Mouse (Mus musculus) midbrain, embryonic 16.5 days (tissue): ENCODE results near the gene Adm. TPM values are rescaled to one million over a fixed set of nuclear protein-coding genes. Genes with fewer than 3 reads are reported as not detected.
A peak's percentile ranks its signal among the peaks of the same experiment; 100 is the strongest.
"Not testable (repeated sequence)": the region's sequence is repeated elsewhere in the genome, so short reads cannot be mapped to it uniquely, and the experiment has no call there.

Experiments
- ATAC-seq: fragments of 200-750 bp; cut with Nextera tagmentation; 2 replicates; pipeline ENCODE4 v1.8.0; 2017; ENCODE audit warnings: moderate TSS enrichment
- H3K27ac ChIP-seq: fragments of 300-500 bp; sonication (generic); 2 replicates; pipeline ENCODE4 v1.5.1; 2014; ENCODE audit warnings: mild to moderate bottlenecking, low read length, mixed read lengths
- H3K27me3 ChIP-seq: fragments of 300-500 bp; sonication (generic); 2 replicates; pipeline ENCODE4 v1.6.1; 2014; ENCODE audit warnings: low read depth, low read length, mixed read lengths; ENCODE audit not compliant: control insufficient read depth, insufficient read depth
- H3K36me3 ChIP-seq: fragments of 300-500 bp; sonication (generic); 2 replicates; pipeline ENCODE4 v1.6.1; 2014; ENCODE audit warnings: mild to moderate bottlenecking, low read length, moderate library complexity, mixed read lengths; ENCODE audit not compliant: control insufficient read depth, insufficient read depth
- H3K4me1 ChIP-seq: fragments of 300-500 bp; sonication (generic); 2 replicates; pipeline ENCODE4 v1.6.1; 2014; ENCODE audit warnings: mild to moderate bottlenecking, low read length, mixed read lengths; ENCODE audit not compliant: control insufficient read depth, insufficient read depth
- H3K4me2 ChIP-seq: fragments of 300-500 bp; sonication (generic); 2 replicates; pipeline ENCODE4 v1.6.1; 2014; ENCODE audit warnings: mild to moderate bottlenecking, low read length, mixed read lengths
- H3K4me3 ChIP-seq: fragments of 300-500 bp; sonication (generic); 2 replicates; pipeline ENCODE4 v1.5.1; 2014; ENCODE audit warnings: low read depth, mild to moderate bottlenecking, low read length, moderate library complexity, mixed read lengths
- H3K9ac ChIP-seq: fragments of 300-500 bp; sonication (generic); 2 replicates; pipeline ENCODE4 v1.6.1; 2014; ENCODE audit warnings: low read depth, low read length, mixed read lengths
- H3K9me3 ChIP-seq: fragments of 300-500 bp; sonication (generic); replicated peaks from 2 replicates; pipeline ENCODE4 v1.6.1; 2014; ENCODE audit warnings: mild to moderate bottlenecking, low read length, mixed read lengths; ENCODE audit not compliant: control insufficient read depth, poor library complexity, severe bottlenecking
- WGBS: fragments of 180-500 bp; shearing (Covaris S2); extraction: QIAGEN DNeasy Blood & Tissue Kit; methylation state at CpG from one replicate; pipeline ENCODE4 v1.1.7; 2014; 5-methylcytosine and 5-hydroxymethylcytosine counted together
- polyA plus RNA-seq: library from polyadenylated mRNA; unstranded; fragments of >200 nt; fragmentation: Nextera tagmentation; extraction: Ambion mirVana; gene quantifications from 2 replicates; pipeline ENCODE4 v1.2.1, GENCODE M21; 2015

Adm gene
- polyA plus RNA-seq, 1 experiment from 2014 or later = 4.9 TPM

GRCm38 (mm10) chr7:110638305-110639110 is 11.0 kb downstream of the Adm start:
- Histone ChIP-seq H3K9me3 (no peaks in the 10 kb centered on the region), H3K27ac (no peak overlapping the region), H3K9ac (no peak overlapping the region), H3K4me1 (no peaks in the 10 kb centered on the region), H3K4me3 (no peak overlapping the region), H3K27me3 (no peaks in the 10 kb centered on the region), H3K36me3 (no peaks in the 10 kb centered on the region), H3K4me2 (no peak overlapping the region)
- 0 out of 2 replicates have a peak, but pooled peaks have one; percentile 42 for ATAC-seq
- WGBS = 28% methylated on average over 17 of the region's 17 CpGs

GRCm38 (mm10) chr7:110639291-110639915 is 11.9 kb downstream of the Adm start:
- no peak for ATAC-seq
- no peak overlapping the region for H3K4me3 ChIP-seq
- H3K27ac ChIP-seq = no peak overlapping the region
- H3K4me2 ChIP-seq = no peak overlapping the region
- H3K36me3 ChIP-seq = no peaks in the 10 kb centered on the region
- H3K27me3 ChIP-seq = no peaks in the 10 kb centered on the region
- H3K9ac ChIP-seq = no peak overlapping the region
- H3K4me1 ChIP-seq = no peaks in the 10 kb centered on the region
- no peaks in the 10 kb centered on the region for H3K9me3 ChIP-seq
- 88% methylated on average over 11 of the region's 11 CpGs for WGBS

- H3K27ac ChIP-seq, H3K9ac ChIP-seq, H3K4me2 ChIP-seq, H3K36me3 ChIP-seq, ATAC-seq, H3K27me3 ChIP-seq, H3K9me3 ChIP-seq, H3K4me3 ChIP-seq, H3K4me1 ChIP-seq: not testable (repeated sequence)
- 94% methylated on average over 3 of the region's 3 CpGs for WGBS
Measured at GRCm38 (mm10) chr7:110639958-110640357, 12.5 kb downstream of the Adm start.

GRCm38 (mm10) chr7:110645311-110645710 is 17.9 kb downstream of the Adm start:
- 63% methylated on average over 5 of the region's 5 CpGs for WGBS
- H3K27ac ChIP-seq = no peak overlapping the region
- H3K36me3 ChIP-seq = no peaks in the 10 kb centered on the region
- H3K27me3 ChIP-seq = no peaks in the 10 kb centered on the region
- no peak overlapping the region for H3K4me2 ChIP-seq
- no peaks in the 10 kb centered on the region; the same call in 1 of the 2 replicates for H3K9me3 ChIP-seq
- H3K9ac ChIP-seq = no peak overlapping the region
- H3K4me3 ChIP-seq = no peak overlapping the region
- peak; percentile 76 for ATAC-seq
- H3K4me1 ChIP-seq = no peaks in the 10 kb centered on the region

GRCm38 (mm10) chr7:110645859-110646258 is 18.4 kb downstream of the Adm start:
- ATAC-seq = 0 out of 2 replicates have a peak, but pooled peaks have one; percentile 11

GRCm38 (mm10) chr7:110646611-110647407 is 19.3 kb downstream of the Adm start:
- no peaks in the 10 kb centered on the region for H3K4me1 ChIP-seq
- ATAC-seq = no peak
- H3K9me3 ChIP-seq = no peaks in the 10 kb centered on the region; the same call in 1 of the 2 replicates
- H3K4me2 ChIP-seq = no peak overlapping the region
- H3K27me3 ChIP-seq = no peaks in the 10 kb centered on the region
- H3K9ac ChIP-seq = no peak overlapping the region
- no peak overlapping the region for H3K27ac ChIP-seq
- 92% methylated on average over 8 of the region's 8 CpGs for WGBS
- no peak overlapping the region for H3K4me3 ChIP-seq
- H3K36me3 ChIP-seq = no peaks in the 10 kb centered on the region

More at GRCm38 (mm10) chr7:110645859-110646258, 18.4 kb downstream of the Adm start:
- no peaks in the 10 kb centered on the region; the same call in 1 of the 2 replicates for H3K9me3 ChIP-seq
- H3K4me3 ChIP-seq = no peak overlapping the region
- H3K4me2 ChIP-seq = no peak overlapping the region
- no peak overlapping the region for H3K27ac ChIP-seq
- H3K36me3 ChIP-seq = no peaks in the 10 kb centered on the region
- H3K9ac ChIP-seq = no peak overlapping the region
- H3K27me3 ChIP-seq = no peaks in the 10 kb centered on the region
- 91% methylated on average over 6 of the region's 6 CpGs for WGBS
- H3K4me1 ChIP-seq = no peaks in the 10 kb centered on the region

- Histone ChIP-seq H3K27ac (no peak overlapping the region), H3K4me3 (no peak overlapping the region), H3K9ac (no peak overlapping the region), H3K9me3 (no peaks in the 10 kb centered on the region; the same call in 1 of the 2 replicates), H3K4me2 (no peak overlapping the region), H3K36me3 (no peaks in the 10 kb centered on the region), H3K27me3 (no peaks in the 10 kb centered on the region), H3K4me1 (no peaks in the 10 kb centered on the region)
- no peak for ATAC-seq
- 89% methylated on average over 15 of the region's 15 CpGs for WGBS
Measured at GRCm38 (mm10) chr7:110647559-110648454, 20.3 kb downstream of the Adm start.

GRCm38 (mm10) chr7:110648455-110649085 is 21.1 kb downstream of the Adm start:
- Histone ChIP-seq H3K27ac (no peak overlapping the region), H3K4me3 (no peak overlapping the region), H3K4me2 (no peak overlapping the region), H3K9ac (no peak overlapping the region), H3K9me3 (no peaks in the 10 kb centered on the region; the same call in 1 of the 2 replicates), H3K36me3 (no peaks in the 10 kb centered on the region), H3K4me1 (no peaks in the 10 kb centered on the region), H3K27me3 (no peaks in the 10 kb centered on the region)
- no peak for ATAC-seq
- 83% methylated on average over 13 of the region's 13 CpGs for WGBS
